Mouse (Mus musculus): ENCODE measurements around the gene Taf11. TPM values are rescaled to one million over a fixed set of nuclear protein-coding genes. Genes with fewer than 3 reads are reported as not detected.
A peak's percentile ranks its signal among the peaks of the same experiment; 100 is the strongest.

The Taf11 gene
- polyA plus RNA-seq, 1 experiment from 2014 or later: 17.8 TPM

GRCm38 (mm10) chr17:27908888-27909621 is 589 bp downstream of the Taf11 start, which contains the start of gene Anks1:
Anks1 (plus strand) TSS chr17:27909306.
- Histone ChIP-seq H3K4me1 (ENCODE audit: insufficient read depth) (peaks cover 19% of the 10 kb centered on the region), H3K36me3 (replicated peaks; ENCODE audit: insufficient read depth, low read length) (peaks cover 8% of the 10 kb centered on the region), H3K4me2 (ENCODE audit: low read depth, low read length) (peak within 1 kb of the TSS; percentile 94), H3K9me3 (ENCODE audit: low read length) (no peaks in the 10 kb centered on the region), H3K27ac (ENCODE audit: low read depth) (peak within 1 kb of the TSS; percentile 85), H3K4me3 (ENCODE audit: low read depth, low read length) (peak within 1 kb of the TSS; percentile 88), H3K27me3 (ENCODE audit: insufficient read depth, low read length) (no peaks in the 10 kb centered on the region), H3K9ac (replicated peaks) (peak within 1 kb of the TSS; percentile 88)
- ATAC-seq (peak; percentile 86), DNase-seq (peak; percentile 92)
- peak; percentile 0; the same call in 1 of the 2 replicates for TF ChIP-seq CTCF (IDR thresholded peaks at IDR 0.05; ENCODE audit: low read depth)
- no peak for TF ChIP-seq EP300 (IDR thresholded peaks at IDR 0.05; ENCODE audit: low read depth)
- WGBS (ENCODE audit: insufficient replicate concordance): under 1% methylated on average over 50 of the region's 78 CpGs

- WGBS (ENCODE audit: insufficient replicate concordance): 0% methylated on average over 12 of the region's 12 CpGs
- DNase-seq (peak; percentile 32), ATAC-seq (peak; percentile 48; the same call in 1 of the 2 replicates)
- Histone ChIP-seq H3K9me3 (ENCODE audit: low read length) (no peaks in the 10 kb centered on the region), H3K36me3 (replicated peaks; ENCODE audit: insufficient read depth, low read length) (peaks cover 10% of the 10 kb centered on the region), H3K27ac (ENCODE audit: low read depth) (peak overlapping the region; percentile 85), H3K9ac (replicated peaks) (peak overlapping the region; percentile 88), H3K4me1 (ENCODE audit: insufficient read depth) (peaks cover 19% of the 10 kb centered on the region), H3K4me2 (ENCODE audit: low read depth, low read length) (peak overlapping the region; percentile 94), H3K27me3 (ENCODE audit: insufficient read depth, low read length) (no peaks in the 10 kb centered on the region), H3K4me3 (ENCODE audit: low read depth, low read length) (peak overlapping the region; percentile 88)
- no peak for TF ChIP-seq EP300 (IDR thresholded peaks at IDR 0.05; ENCODE audit: low read depth)
- peak; percentile 61; the same call in 1 of the 2 replicates for TF ChIP-seq CTCF (IDR thresholded peaks at IDR 0.05; ENCODE audit: low read depth)
Measured at GRCm38 (mm10) chr17:27908206-27908887, 1.3 kb downstream of the Taf11 start.

GRCm38 (mm10) chr17:27907512-27908205 is 2.0 kb downstream of the Taf11 start:
- Histone ChIP-seq H3K27ac (ENCODE audit: low read depth) (peak overlapping the region; percentile 85), H3K9me3 (ENCODE audit: low read length) (no peaks in the 10 kb centered on the region), H3K4me2 (ENCODE audit: low read depth, low read length) (peak overlapping the region; percentile 94), H3K36me3 (replicated peaks; ENCODE audit: insufficient read depth, low read length) (peaks cover 13% of the 10 kb centered on the region), H3K4me3 (ENCODE audit: low read depth, low read length) (peak overlapping the region; percentile 88), H3K4me1 (ENCODE audit: insufficient read depth) (peaks cover 19% of the 10 kb centered on the region), H3K9ac (replicated peaks) (peak overlapping the region; percentile 88), H3K27me3 (ENCODE audit: insufficient read depth, low read length) (no peaks in the 10 kb centered on the region)
- DNase-seq (peak; percentile 94), ATAC-seq (peak; percentile 74)
- WGBS (ENCODE audit: insufficient replicate concordance): under 1% methylated on average over 45 of the region's 45 CpGs
- TF ChIP-seq EP300 (IDR thresholded peaks at IDR 0.05; ENCODE audit: low read depth) (0 out of 2 replicates have a peak, but pooled peaks have one; percentile 42), CTCF (IDR thresholded peaks at IDR 0.05; ENCODE audit: low read depth) (peak; percentile 62)

DNA sequence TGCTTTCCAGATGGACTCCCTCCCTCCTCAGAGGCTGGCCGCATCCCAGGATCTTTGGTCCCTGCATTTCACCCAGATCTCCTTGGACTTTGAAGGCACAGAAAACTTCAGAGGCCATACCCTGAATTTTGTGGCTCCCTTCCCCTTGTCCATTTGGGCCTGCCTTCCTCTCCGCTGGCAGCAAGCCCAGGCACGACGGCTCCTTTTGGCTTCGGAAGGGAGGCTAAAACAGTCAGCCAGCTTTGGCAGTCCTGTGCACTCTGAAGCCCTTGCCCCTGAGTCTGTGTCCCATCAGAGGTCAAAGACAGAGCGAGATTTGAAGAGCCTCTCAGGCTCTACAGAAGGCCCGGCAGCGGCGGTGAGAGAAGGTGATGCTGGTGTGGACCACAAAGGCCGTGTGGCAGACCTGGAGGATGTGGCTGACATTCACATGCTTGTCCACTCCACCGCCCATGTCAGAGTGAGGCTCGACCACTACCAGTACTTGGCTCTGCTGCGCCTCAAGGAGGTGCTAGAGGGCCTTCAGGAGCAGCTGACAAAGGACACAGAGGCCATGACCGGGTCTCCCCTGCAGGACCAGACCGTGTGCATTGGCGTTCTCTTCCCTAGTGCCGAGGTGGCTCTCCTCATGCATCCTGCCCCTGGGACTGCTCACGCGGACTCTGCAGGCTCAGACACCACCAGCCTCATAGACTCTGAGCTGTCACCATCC is 23.0 kb downstream of the Taf11 start:
- Histone ChIP-seq H3K4me3 (ENCODE audit: low read depth, low read length) (no peak overlapping the region), H3K4me1 (ENCODE audit: insufficient read depth) (0 out of 2 replicates have a peak, but pooled peaks cover 2% of the 10 kb centered on the region), H3K4me2 (ENCODE audit: low read depth, low read length) (no peak overlapping the region), H3K27ac (ENCODE audit: low read depth) (no peak overlapping the region), H3K9ac (replicated peaks) (no peak overlapping the region), H3K27me3 (ENCODE audit: insufficient read depth, low read length) (no peaks in the 10 kb centered on the region), H3K9me3 (ENCODE audit: low read length) (no peaks in the 10 kb centered on the region), H3K36me3 (replicated peaks; ENCODE audit: insufficient read depth, low read length) (peaks cover 59% of the 10 kb centered on the region)
- no peak for ATAC-seq
- DNase-seq: no peak
- 87% methylated on average over 19 of the region's 19 CpGs for WGBS (ENCODE audit: insufficient replicate concordance)
- TF ChIP-seq EP300 (IDR thresholded peaks at IDR 0.05; ENCODE audit: low read depth) (no peak), CTCF (IDR thresholded peaks at IDR 0.05; ENCODE audit: low read depth) (peak; percentile 30)

- no peak for TF ChIP-seq EP300 (IDR thresholded peaks at IDR 0.05; ENCODE audit: low read depth)
- no peak for TF ChIP-seq CTCF (IDR thresholded peaks at IDR 0.05; ENCODE audit: low read depth)
Measured at GRCm38 (mm10) chr17:27883994-27884393, 25.6 kb downstream of the Taf11 start.

More at GRCm38 (mm10) chr17:27883994-27884393, 25.6 kb downstream of the Taf11 start:
- no peak overlapping the region for H3K4me2 ChIP-seq (ENCODE audit: low read depth, low read length)
- WGBS (ENCODE audit: insufficient replicate concordance): 87% methylated on average over 6 of the region's 6 CpGs
- H3K9ac ChIP-seq (replicated peaks): no peak overlapping the region
- peaks cover 48% of the 10 kb centered on the region for H3K36me3 ChIP-seq (replicated peaks; ENCODE audit: insufficient read depth, low read length)
- DNase-seq: no peak
- no peak overlapping the region for H3K4me3 ChIP-seq (ENCODE audit: low read depth, low read length)
- no peak for ATAC-seq
- no peaks in the 10 kb centered on the region for H3K27me3 ChIP-seq (ENCODE audit: insufficient read depth, low read length)
- 0 out of 2 replicates have a peak, but pooled peaks cover 2% of the 10 kb centered on the region for H3K4me1 ChIP-seq (ENCODE audit: insufficient read depth)
- H3K9me3 ChIP-seq (ENCODE audit: low read length): no peaks in the 10 kb centered on the region
- no peak overlapping the region for H3K27ac ChIP-seq (ENCODE audit: low read depth)
